Mouse (Mus musculus) lung, adult 2 months (tissue): Measurements from ENCODE around the gene G3bp2. TPM values are rescaled to one million over a fixed set of nuclear protein-coding genes. Genes with fewer than 3 reads are reported as not detected.

ENCODE experiments used
- DNase-seq: peaks from one replicate; pipeline ENCODE4 v3.0.0; 2022
- H3K4me1 ChIP-seq: fragments of 200-500 bp; 2 replicates; pipeline ENCODE4 v1.6.1; 2011; ENCODE audit warnings: low read length; ENCODE audit not compliant: control insufficient read depth, insufficient read depth
- H3K4me3 ChIP-seq: fragments of 200-500 bp; replicated peaks from 2 replicates; pipeline ENCODE3; 2011; ENCODE audit warnings: low read depth, mild to moderate bottlenecking, control low read depth, low read length; ENCODE audit errors: extremely low read depth
- CTCF ChIP-seq: fragments of 200-500 bp; IDR thresholded peaks from 2 replicates; pipeline ENCODE4 v1.5.1; 2011; ENCODE audit warnings: mild to moderate bottlenecking, low read length, control low read depth; ENCODE audit not compliant: insufficient read depth
- POLR2A ChIP-seq: fragments of 200-500 bp; IDR thresholded peaks from 2 replicates; pipeline ENCODE4 v1.6.1; 2011; ENCODE audit warnings: low read depth, mild to moderate bottlenecking, control low read depth, low read length, borderline replicate concordance; ENCODE audit errors: extremely low read depth
- WGBS: fragments of 180-500 bp; shearing (Covaris S2); methylation state at CpG from one replicate; pipeline ENCODE4 v1.1.7; 2018; 5-methylcytosine and 5-hydroxymethylcytosine counted together
- polyA plus RNA-seq: library from polyadenylated mRNA; depleted of rRNA; stranded (reverse); fragments of >200 nt; gene quantifications from 2 replicates; pipeline ENCODE4 v1.2.3, GENCODE M21; 2012

G3bp2 gene
- polyA plus RNA-seq, 1 experiment: 17.2 TPM

DNA sequence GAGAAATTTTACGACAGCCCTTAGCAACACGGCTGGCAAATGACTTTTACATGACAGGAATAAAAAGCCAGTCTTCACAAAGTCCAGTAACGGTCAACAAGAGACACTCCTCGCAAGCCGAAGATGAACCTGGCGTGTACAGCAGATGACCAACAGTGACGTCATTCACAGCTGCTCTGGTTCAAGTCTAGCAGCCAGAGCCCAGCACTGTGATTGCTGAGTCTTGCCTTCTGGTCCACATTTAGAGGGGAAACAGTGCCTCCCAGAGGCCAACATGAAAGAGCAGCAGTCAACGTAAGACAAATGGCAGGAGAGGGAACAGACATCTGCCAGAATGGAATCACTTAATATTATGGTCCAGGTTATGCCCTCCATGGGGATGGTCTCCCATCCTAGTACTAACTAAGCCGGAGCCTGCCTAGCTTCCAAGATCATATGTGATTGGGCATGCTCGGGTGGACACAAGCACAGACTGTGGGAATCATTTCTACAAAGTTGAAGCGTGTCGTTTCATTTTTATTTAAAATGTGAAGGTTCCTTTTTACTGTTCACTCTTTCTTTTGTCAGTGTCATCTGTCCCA is 34.4 kb upstream of the G3bp2 start:
- TF ChIP-seq CTCF (peak; percentile 87), POLR2A (no peak)
- peak; percentile 58 for DNase-seq
- Histone ChIP-seq H3K4me3 (no peak overlapping the region), H3K4me1 (no peaks in the 10 kb centered on the region)
- WGBS: 47% methylated on average over 12 of the region's 12 CpGs

DNA sequence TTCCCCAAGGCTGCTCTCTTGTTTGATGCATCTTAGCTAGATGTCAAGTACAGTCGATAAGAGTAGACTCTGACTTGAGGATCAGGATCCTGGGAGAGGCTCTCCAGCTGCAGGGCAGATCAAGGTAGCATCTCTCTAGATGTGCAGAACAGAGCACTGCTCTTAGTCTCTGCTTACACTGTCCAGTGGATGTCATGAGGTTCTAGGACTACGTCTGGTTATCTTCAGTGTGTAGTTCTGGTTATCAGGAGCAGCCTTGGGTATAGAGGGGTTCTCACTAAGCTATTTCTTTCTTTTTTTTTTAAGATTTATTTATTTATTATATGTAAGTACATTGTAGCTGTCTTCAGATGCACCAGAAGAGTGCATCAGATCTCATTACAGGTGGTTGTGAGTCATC is 31.4 kb upstream of the G3bp2 start:
- 91% methylated on average over 2 of the region's 2 CpGs for WGBS
- peaks cover 4% of the 10 kb centered on the region; the same call in 1 of the 2 replicates for H3K4me1 ChIP-seq
- DNase-seq: no peak
- TF ChIP-seq CTCF (no peak), POLR2A (no peak)
- H3K4me3 ChIP-seq: no peak overlapping the region

DNA sequence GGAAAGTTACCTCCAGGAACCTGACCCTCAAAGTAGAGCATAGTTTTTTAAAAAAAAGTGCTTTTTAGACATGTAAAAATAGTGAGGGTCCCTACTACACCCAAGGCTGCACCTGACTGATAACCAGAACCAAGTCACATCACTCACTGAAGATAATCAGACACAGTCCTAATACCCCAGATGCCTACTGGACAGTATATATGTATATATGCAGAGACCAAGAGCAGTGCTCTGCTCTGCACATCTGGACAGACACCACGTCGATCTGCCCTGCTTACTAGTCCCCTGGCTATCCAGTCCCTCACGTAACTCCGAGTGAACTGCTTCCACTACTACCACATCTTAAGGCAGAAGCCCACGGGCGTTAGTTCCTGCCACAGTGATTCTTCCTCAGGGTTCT is 30.7 kb upstream of the G3bp2 start:
- WGBS: 85% methylated on average over 6 of the region's 6 CpGs
- no peak for DNase-seq
- H3K4me1 ChIP-seq: peaks cover 4% of the 10 kb centered on the region; the same call in 1 of the 2 replicates
- no peak overlapping the region for H3K4me3 ChIP-seq
- no peak for TF ChIP-seq POLR2A
- no peak for TF ChIP-seq CTCF

- Histone ChIP-seq H3K4me3 (no peak overlapping the region), H3K4me1 (peaks cover 4% of the 10 kb centered on the region; the same call in 1 of the 2 replicates)
- 86% methylated on average over 7 of the region's 7 CpGs for WGBS
- no peak for DNase-seq
- TF ChIP-seq POLR2A (no peak), CTCF (no peak)
These were observed 30.0 kb upstream of the G3bp2 start for GRCm38 (mm10) chr5:92113484-92113883.

DNA sequence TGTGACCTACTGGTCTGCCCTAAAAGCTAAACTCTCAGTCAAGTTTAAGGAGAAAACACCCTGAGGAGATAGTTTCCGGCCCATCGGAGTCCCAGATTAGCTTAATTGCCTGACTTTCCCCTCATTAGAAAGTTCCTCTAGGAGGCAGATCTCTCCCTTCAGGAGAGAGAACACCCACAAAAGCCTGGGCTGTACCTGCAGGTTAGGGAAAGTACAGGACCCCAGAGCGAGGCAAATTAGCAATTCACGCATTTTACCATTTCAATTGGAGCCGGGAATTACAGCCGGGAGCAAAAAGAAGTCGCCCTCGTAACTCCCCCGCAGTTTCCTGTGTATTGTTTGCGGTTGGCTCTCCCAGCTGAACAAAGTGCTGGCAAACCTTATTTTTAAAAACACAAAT is 29.1 kb upstream of the G3bp2 start:
- Histone ChIP-seq H3K4me1 (peaks cover 4% of the 10 kb centered on the region; the same call in 1 of the 2 replicates), H3K4me3 (peak overlapping the region; percentile 9)
- WGBS: 11% methylated on average over 10 of the region's 10 CpGs
- TF ChIP-seq CTCF (no peak), POLR2A (no peak)
- DNase-seq: no peak

DNA sequence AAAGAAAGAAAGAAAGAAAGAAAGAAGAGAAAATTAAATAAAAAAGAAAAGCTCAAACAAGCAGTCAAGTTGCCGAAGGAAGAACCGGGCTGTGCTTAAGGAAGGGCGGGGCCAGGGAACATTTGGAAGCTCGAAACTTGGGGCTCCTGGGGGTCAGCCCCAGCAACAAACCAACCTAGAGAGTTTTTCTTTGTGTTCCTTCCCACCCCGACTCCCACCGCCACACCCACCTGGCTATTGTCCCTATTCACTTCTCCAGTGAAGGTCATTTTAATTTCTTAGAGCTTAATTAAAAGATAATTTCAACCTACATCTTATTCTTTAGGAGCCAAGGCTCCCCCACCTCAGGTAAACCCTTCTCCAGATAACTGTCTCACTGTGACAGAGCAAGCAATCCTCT is 28.7 kb upstream of the G3bp2 start:
- no peak for TF ChIP-seq CTCF
- TF ChIP-seq POLR2A: no peak
- WGBS: 18% methylated on average over 6 of the region's 6 CpGs
- peaks cover 4% of the 10 kb centered on the region; the same call in 1 of the 2 replicates for H3K4me1 ChIP-seq
- no peak for DNase-seq
- H3K4me3 ChIP-seq: peak overlapping the region; percentile 24

GRCm38 (mm10) chr5:92110818-92111355 is 27.4 kb upstream of the G3bp2 start:
- no peak for DNase-seq
- WGBS: 86% methylated on average over 5 of the region's 5 CpGs
- no peak for TF ChIP-seq POLR2A
- no peak for TF ChIP-seq CTCF
- H3K4me3 ChIP-seq: no peak overlapping the region
- H3K4me1 ChIP-seq: peaks cover 4% of the 10 kb centered on the region; the same call in 1 of the 2 replicates

DNA sequence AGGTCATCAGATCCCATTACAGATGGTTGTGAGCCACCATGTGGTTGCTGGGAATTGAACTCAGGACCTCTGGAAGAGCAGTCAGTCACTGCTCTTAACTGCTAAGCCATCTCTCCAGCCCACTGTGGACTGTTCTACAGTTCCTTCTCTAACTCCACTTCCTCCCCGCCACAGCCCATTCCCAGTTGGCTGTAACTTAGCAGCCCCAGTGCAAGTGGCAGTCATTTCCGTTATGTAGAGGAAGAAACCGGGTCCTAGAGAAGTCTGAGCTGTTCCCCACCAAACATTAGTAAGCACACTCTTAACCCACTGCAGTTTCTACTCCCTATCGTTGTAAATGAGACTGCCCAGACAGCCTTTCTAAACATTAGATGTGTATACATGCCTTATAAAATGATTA is 23.8 kb upstream of the G3bp2 start:
- H3K4me1 ChIP-seq: peaks cover 2% of the 10 kb centered on the region; the same call in 1 of the 2 replicates
- no peak overlapping the region for H3K4me3 ChIP-seq
- WGBS: 83% methylated on average over 4 of the region's 4 CpGs
- TF ChIP-seq POLR2A (no peak), CTCF (no peak)
- no peak for DNase-seq

GRCm38 (mm10) chr5:92106327-92107125 is 23.0 kb upstream of the G3bp2 start:
- H3K4me3 ChIP-seq: no peak overlapping the region
- TF ChIP-seq POLR2A (no peak), CTCF (no peak)
- no peaks in the 10 kb centered on the region for H3K4me1 ChIP-seq
- DNase-seq: no peak
- WGBS: 40% methylated on average over 10 of the region's 10 CpGs

DNA sequence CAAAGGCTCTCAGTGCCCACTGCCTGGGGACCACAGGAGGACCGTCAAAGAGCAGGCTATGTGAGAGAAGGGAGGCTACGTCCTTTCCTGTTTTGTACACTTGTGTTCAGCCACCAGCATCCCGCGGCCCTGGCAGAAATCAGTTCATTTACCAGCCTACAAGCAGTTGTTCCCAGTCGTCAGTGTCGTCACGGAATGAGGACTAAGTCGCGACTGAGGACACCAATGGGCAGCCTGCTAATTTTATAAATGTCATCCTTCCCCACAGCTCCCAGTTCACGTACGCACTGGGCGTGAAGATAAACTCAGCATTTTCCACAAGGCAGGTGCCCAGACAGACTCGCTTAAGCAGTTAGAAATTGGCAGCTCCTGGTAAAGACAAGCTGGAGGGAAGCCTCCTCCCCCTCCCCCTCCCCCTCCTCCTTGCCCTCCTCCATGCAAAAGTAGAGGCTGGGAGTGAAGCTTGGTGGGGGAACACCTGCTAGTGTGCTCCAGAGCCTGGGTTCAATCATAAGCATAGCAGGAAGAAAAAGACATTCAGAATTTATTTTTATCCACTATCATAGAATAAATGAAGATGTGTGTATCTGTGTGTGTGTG is 20.4 kb upstream of the G3bp2 start:
- WGBS: 73% methylated on average over 13 of the region's 13 CpGs
- Histone ChIP-seq H3K4me1 (no peaks in the 10 kb centered on the region), H3K4me3 (no peak overlapping the region)
- DNase-seq: no peak
- TF ChIP-seq POLR2A: no peak
- no peak for TF ChIP-seq CTCF
